Mouse (Mus musculus): ENCODE measurements at regions not wholly inside any gene's neighbourhood (a gene's known extent, or its start where the extent isn't known, plus 50 kb on each side); places are given as distances from the start of the nearest gene placed in this dataset.
A peak's percentile ranks its signal among the peaks of the same experiment; 100 is the strongest.

DNA sequence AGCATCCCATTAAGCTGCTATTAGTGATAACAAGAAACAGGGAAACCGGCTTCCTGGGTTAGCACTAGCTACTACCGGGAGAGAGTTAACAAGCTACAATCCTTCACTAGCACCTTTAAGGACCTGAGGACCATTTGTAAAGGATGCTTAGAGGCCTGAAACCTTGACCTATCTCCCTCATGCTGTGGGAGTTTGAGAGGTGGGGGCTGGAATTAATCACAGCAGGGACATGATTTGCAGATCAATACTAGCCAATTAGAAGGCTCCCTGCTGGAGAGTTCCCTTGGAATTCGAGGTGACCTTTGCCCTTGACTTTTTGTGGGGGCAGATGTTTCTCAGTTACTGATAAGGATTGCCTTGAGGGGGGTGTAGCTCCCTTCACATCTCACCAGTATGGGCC, 189.3 kb upstream of the Klf7 start:
- no peak overlapping the region for H3K4me3 ChIP-seq (replicated peaks in 1 of 3; ENCODE audit: low read depth in 2 of 3, low read length in 2 of 3, poor library complexity in 1 of 3)
- no peaks in the 10 kb centered on the region for H3K27me3 ChIP-seq (replicated peaks)
- dilution Hi-C loops (cut with MboI; ENCODE audit: extremely low pct_ligation_motif_present, extremely low pct_unique_long_range_greater_than_20kb, low sequenced_read_pairs) (no loop called here), in situ Hi-C loops (cut with MboI; ENCODE audit: low pct_ligation_motif_present, low pct_unique_long_range_greater_than_20kb, low sequenced_read_pairs) (no loop called here)
- no peak overlapping the region for H3K9ac ChIP-seq (ENCODE audit: insufficient read depth, low read depth)
- TF ChIP-seq GABPA (IDR thresholded peaks at IDR 0.05; ENCODE audit: insufficient replicate concordance, low read depth, low read length) (no peak), MYC (IDR thresholded peaks at IDR 0.05; ENCODE audit: low read depth, low read length) (no peak), MXI1 (IDR thresholded peaks at IDR 0.05; ENCODE audit: low read depth, low read length) (no peak), MEF2A (IDR thresholded peaks at IDR 0.05; ENCODE audit: borderline replicate concordance, low read depth, low read length) (no peak), ZMIZ1 (IDR thresholded peaks at IDR 0.05; ENCODE audit: low read depth, low read length) (no peak), NELFE (IDR thresholded peaks at IDR 0.05; ENCODE audit: low read depth, low read length) (no peak), POLR2AphosphoS2 (IDR thresholded peaks at IDR 0.05; ENCODE audit: low read depth, low read length) (no peak), USF1 (IDR thresholded peaks at IDR 0.05; ENCODE audit: low read depth, low read length) (no peak), RAD21 (IDR thresholded peaks at IDR 0.05; ENCODE audit: low read depth, low read length) (no peak), TCF12 (IDR thresholded peaks at IDR 0.05; ENCODE audit: low read depth, low read length) (no peak), E2F4 (IDR thresholded peaks at IDR 0.05; ENCODE audit: insufficient replicate concordance, low read depth, low read length) (no peak), SMC3 (IDR thresholded peaks at IDR 0.05; ENCODE audit: low read depth, low read length) (no peak), USF2 (conservative IDR thresholded peaks at IDR 0.05; ENCODE audit: low read depth, low read length) (no peak), MAZ (IDR thresholded peaks at IDR 0.05; ENCODE audit: low read depth, low read length) (no peak), CTCF (conservative IDR thresholded peaks at IDR 0.05 in 1 of 2, IDR thresholded peaks at IDR 0.05 in 1 of 2; ENCODE audit: low read depth in 2 of 2, low read length in 2 of 2) (no peak), EP300 (IDR thresholded peaks at IDR 0.05; ENCODE audit: low read length) (no peak), PAX5 (IDR thresholded peaks at IDR 0.05; ENCODE audit: low read length) (no peak), IRF4 (IDR thresholded peaks at IDR 0.05; ENCODE audit: low read depth, low read length) (no peak), JUN (IDR thresholded peaks at IDR 0.05; ENCODE audit: insufficient read depth, low read depth, low read length) (no peak), TBP (conservative IDR thresholded peaks at IDR 0.05; ENCODE audit: low read depth, low read length) (no peak)
- DNase-seq (ENCODE audit: extremely low read depth) = no peak
- no peak overlapping the region for H3K27ac ChIP-seq (ENCODE audit: insufficient read depth, low read depth)
- H3K4me2 ChIP-seq (ENCODE audit: insufficient read depth, low read depth, poor library complexity, severe bottlenecking) = no peak overlapping the region
- no peaks in the 10 kb centered on the region for H3K9me3 ChIP-seq (replicated peaks; ENCODE audit: low read length)
- no peaks in the 10 kb centered on the region for H3K36me3 ChIP-seq (replicated peaks in 1 of 2; ENCODE audit: control insufficient read depth in 1 of 2, insufficient read depth in 1 of 2, low read length in 1 of 2)
- H3K4me1 ChIP-seq (ENCODE audit: control insufficient read depth in 1 of 2, insufficient read depth in 2 of 2) = peaks cover 4 to 5% of the 10 kb centered on the region in 2 experiments; a peak in 3 of 4 replicates
- H3K79me2 ChIP-seq (replicated peaks; ENCODE audit: control insufficient read depth, extremely low read depth, insufficient read depth, poor library complexity, severe bottlenecking) = no peaks in the 10 kb centered on the region

DNA sequence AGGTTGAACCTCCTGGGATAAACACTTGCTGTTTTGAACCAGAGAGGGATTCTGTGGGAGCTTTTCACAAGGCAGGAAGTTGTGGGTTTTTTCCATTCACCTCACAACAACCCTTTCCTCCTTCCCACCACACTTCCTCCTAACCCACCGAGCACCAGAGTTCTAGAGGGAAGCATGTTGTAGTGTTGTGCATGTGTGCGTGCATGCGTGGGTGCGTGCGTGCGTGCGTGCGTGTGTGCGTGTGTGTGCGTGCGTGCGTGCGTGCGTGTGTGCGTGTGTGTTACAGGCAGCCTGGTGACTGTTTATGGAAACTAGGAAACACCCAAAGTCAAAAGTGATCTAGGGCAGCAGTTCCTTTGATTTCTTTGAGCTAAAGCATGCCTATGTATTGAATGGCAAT, 186.5 kb upstream of the Klf7 start:
- Histone ChIP-seq H3K27me3 (replicated peaks) (no peaks in the 10 kb centered on the region), H3K36me3 (replicated peaks in 1 of 2; ENCODE audit: control insufficient read depth in 1 of 2, insufficient read depth in 1 of 2, low read length in 1 of 2) (no peaks in the 10 kb centered on the region), H3K9ac (ENCODE audit: insufficient read depth, low read depth) (no peak overlapping the region), H3K9me3 (replicated peaks; ENCODE audit: low read length) (no peaks in the 10 kb centered on the region), H3K4me3 (replicated peaks in 1 of 3; ENCODE audit: low read depth in 2 of 3, low read length in 2 of 3, poor library complexity in 1 of 3) (peak overlapping the region in 1 of 3 experiments; percentile 28), H3K4me2 (ENCODE audit: insufficient read depth, low read depth, poor library complexity, severe bottlenecking) (no peak overlapping the region), H3K79me2 (replicated peaks; ENCODE audit: control insufficient read depth, extremely low read depth, insufficient read depth, poor library complexity, severe bottlenecking) (no peaks in the 10 kb centered on the region), H3K4me1 (ENCODE audit: control insufficient read depth in 1 of 2, insufficient read depth in 2 of 2) (peaks cover 13 to 26% of the 10 kb centered on the region in 2 experiments), H3K27ac (ENCODE audit: insufficient read depth, low read depth) (no peak overlapping the region)
- no peak for DNase-seq (ENCODE audit: extremely low read depth)
- TF ChIP-seq JUN (IDR thresholded peaks at IDR 0.05; ENCODE audit: insufficient read depth, low read depth, low read length) (no peak), RCOR1 (conservative IDR thresholded peaks at IDR 0.05; ENCODE audit: low read depth, low read length) (no peak), MAFK (IDR thresholded peaks at IDR 0.05; ENCODE audit: insufficient replicate concordance, low read length) (no peak)
- in situ Hi-C loops (cut with MboI; ENCODE audit: low pct_ligation_motif_present, low pct_unique_long_range_greater_than_20kb, low sequenced_read_pairs) = loop anchor here (10.0 kb wide), 1 partner anchor 114 kb away; no protein-coding TSS in a partner anchor
- dilution Hi-C loops (cut with MboI; ENCODE audit: extremely low pct_ligation_motif_present, extremely low pct_unique_long_range_greater_than_20kb, low sequenced_read_pairs) = no loop called here

Measured in CH12.LX (cell line).